Mouse (Mus musculus): ENCODE results near the gene Aldh3b3.
A peak's percentile ranks its signal among the peaks of the same experiment; 100 is the strongest.
"Not testable (repeated sequence)": the region's sequence is repeated elsewhere in the genome, so short reads cannot be mapped to it uniquely, and the experiment has no call there.

Aldh3b3 gene

GRCm38 (mm10) chr19:3972229-3972628 lies 13.8 kb downstream of the Aldh3b3 start, which contains the start of gene Aldh3b2:
TSS of gene Aldh3b2 (plus strand) at chr19:3972328.
- no peak for DNase-seq (ENCODE audit: low read depth in 1 of 2, low spot score in 2 of 2)

GRCm38 (mm10) chr19:3974608-3975007 lies 16.2 kb downstream of the Aldh3b3 start:
- DNase-seq (ENCODE audit: low read depth in 1 of 2, low spot score in 2 of 2), result not testable (repeated sequence)

- no peak for DNase-seq (ENCODE audit: low read depth in 1 of 2, low spot score in 2 of 2)
Measured at GRCm38 (mm10) chr19:3975866-3976265, 17.4 kb downstream of the Aldh3b3 start.

GRCm38 (mm10) chr19:3980309-3980708 lies 21.9 kb downstream of the Aldh3b3 start:
- DNase-seq (ENCODE audit: low read depth in 1 of 2, low spot score in 2 of 2), result peak; percentile 29 to 57

GRCm38 (mm10) chr19:3980917-3981316 lies 22.5 kb downstream of the Aldh3b3 start:
- DNase-seq (ENCODE audit: low read depth in 1 of 2, low spot score in 2 of 2), result no peak

GRCm38 (mm10) chr19:3983527-3984200 lies 25.2 kb downstream of the Aldh3b3 start:
- DNase-seq (ENCODE audit: low read depth in 1 of 2, low spot score in 2 of 2), result no peak

GRCm38 (mm10) chr19:3985261-3985681 lies 26.8 kb downstream of the Aldh3b3 start:
- no peak for DNase-seq (ENCODE audit: low read depth in 1 of 2, low spot score in 2 of 2)

GRCm38 (mm10) chr19:3986334-3986733 lies 27.9 kb downstream of the Aldh3b3 start, which contains the start of gene Acy3:
TSS of gene Acy3 (plus strand) at chr19:3986570.
- DNase-seq (ENCODE audit: low read depth in 1 of 2, low spot score in 2 of 2), result no peak

GRCm38 (mm10) chr19:3988066-3988465 lies 29.6 kb downstream of the Aldh3b3 start:
- no peak for DNase-seq (ENCODE audit: low read depth in 1 of 2, low spot score in 2 of 2)

GRCm38 (mm10) chr19:3988750-3989149 lies 30.3 kb downstream of the Aldh3b3 start:
- no peak for DNase-seq (ENCODE audit: low read depth in 1 of 2, low spot score in 2 of 2)

- DNase-seq (ENCODE audit: low read depth in 1 of 2, low spot score in 2 of 2), result no peak
Measured at GRCm38 (mm10) chr19:3990804-3991203, 32.4 kb downstream of the Aldh3b3 start.

GRCm38 (mm10) chr19:3991562-3991961 lies 33.1 kb downstream of the Aldh3b3 start:
- no peak for DNase-seq (ENCODE audit: low read depth in 1 of 2, low spot score in 2 of 2)

- no peak for DNase-seq (ENCODE audit: low read depth in 1 of 2, low spot score in 2 of 2)
Measured at GRCm38 (mm10) chr19:3991966-3992365, 33.5 kb downstream of the Aldh3b3 start.

GRCm38 (mm10) chr19:3992416-3992815 lies 34.0 kb downstream of the Aldh3b3 start, which contains the start of gene Tbx10:
TSS of gene Tbx10 (plus strand) at chr19:3992752.
- DNase-seq (ENCODE audit: low read depth in 1 of 2, low spot score in 2 of 2), result no peak

GRCm38 (mm10) chr19:3994932-3995331 lies 36.5 kb downstream of the Aldh3b3 start:
- no peak for DNase-seq (ENCODE audit: low read depth in 1 of 2, low spot score in 2 of 2)

GRCm38 (mm10) chr19:3995505-3995904 lies 37.1 kb downstream of the Aldh3b3 start:
- no peak for DNase-seq (ENCODE audit: low read depth in 1 of 2, low spot score in 2 of 2)

GRCm38 (mm10) chr19:3996106-3996505 lies 37.7 kb downstream of the Aldh3b3 start:
- DNase-seq (ENCODE audit: low read depth in 1 of 2, low spot score in 2 of 2), result no peak

- DNase-seq (ENCODE audit: low read depth in 1 of 2, low spot score in 2 of 2), result no peak
Measured at GRCm38 (mm10) chr19:3996747-3997146, 38.3 kb downstream of the Aldh3b3 start.

- DNase-seq (ENCODE audit: low read depth in 1 of 2, low spot score in 2 of 2), result no peak
Measured at GRCm38 (mm10) chr19:3997231-3997630, 38.8 kb downstream of the Aldh3b3 start.

GRCm38 (mm10) chr19:3998335-3998734 lies 39.9 kb downstream of the Aldh3b3 start:
- DNase-seq (ENCODE audit: low read depth in 1 of 2, low spot score in 2 of 2), result no peak

- DNase-seq (ENCODE audit: low read depth in 1 of 2, low spot score in 2 of 2), result no peak
Measured at GRCm38 (mm10) chr19:3999121-3999730, 40.8 kb downstream of the Aldh3b3 start.

GRCm38 (mm10) chr19:4000119-4000900 lies 41.9 kb downstream of the Aldh3b3 start, which contains the start of the genes Nudt8 and Gm49405:
TSS of gene Nudt8 (plus strand) at chr19:4000580.
TSS of gene Gm49405 (plus strand) at chr19:4000626.
- DNase-seq (ENCODE audit: low read depth in 1 of 2, low spot score in 2 of 2), result peak; percentile 95 to 96
